Mouse (Mus musculus) MEL (cell line): ENCODE measurements around the gene Cactin. TPM values are rescaled to one million over a fixed set of nuclear protein-coding genes. Genes with fewer than 3 reads are reported as not detected.

ENCODE experiments used
- DNase-seq: peaks from one replicate; pipeline ENCODE4 v3.0.0; 2011; ENCODE audit warnings: low read depth, low spot score
- H3K27ac ChIP-seq: 2 replicates; pipeline ENCODE4 v1.5.1; 2012; ENCODE audit warnings: low read depth, mild to moderate bottlenecking, control low read depth, low read length, moderate library complexity; ENCODE audit not compliant: control insufficient read depth
- H3K27me3 ChIP-seq, 2 experiments: fragments of 150-350 bp in 1 of 2; sonication (generic) in 1 of 2; 2 replicates each; pipeline ENCODE4 v1.6.1; 2012; ENCODE audit warnings: low read length in 2 of 2, mild to moderate bottlenecking in 2 of 2, improper control_type of control experiment in 1 of 2, moderate library complexity in 1 of 2; ENCODE audit not compliant: insufficient read depth in 2 of 2, control insufficient read depth in 1 of 2
- H3K36me3 ChIP-seq, 2 experiments: 2 replicates each; pipeline ENCODE4 v1.6.1; 2012 to 2014; ENCODE audit warnings: low read length in 2 of 2, improper control_type of control experiment in 1 of 2, inconsistent platforms in 1 of 2, mild to moderate bottlenecking in 1 of 2; ENCODE audit not compliant: insufficient read depth in 2 of 2, control insufficient read depth in 1 of 2
- H3K4me1 ChIP-seq, 2 experiments: fragments of 150-350 bp in 1 of 2; sonication (generic) in 1 of 2; 2 replicates each; pipeline ENCODE4 v1.6.1; 2012; ENCODE audit warnings: low read length in 2 of 2, improper control_type of control experiment in 1 of 2, mild to moderate bottlenecking in 1 of 2; ENCODE audit not compliant: insufficient read depth in 2 of 2, control insufficient read depth in 1 of 2
- H3K4me3 ChIP-seq, 2 experiments: fragments of 150-350 bp in 1 of 2; sonication (generic) in 1 of 2; 2 replicates each; pipeline ENCODE4 v1.5.1; 2012; ENCODE audit warnings: low read depth in 2 of 2, low read length in 2 of 2, mild to moderate bottlenecking in 2 of 2, moderate library complexity in 2 of 2, control low read depth in 1 of 2, improper control_type of control experiment in 1 of 2; ENCODE audit not compliant: control insufficient read depth in 1 of 2, insufficient read depth in 1 of 2
- H3K79me2 ChIP-seq: 2 replicates; pipeline ENCODE4 v1.6.1; 2012; ENCODE audit warnings: mild to moderate bottlenecking, low read length, moderate library complexity; ENCODE audit not compliant: control insufficient read depth, poor library complexity, insufficient read depth
- H3K9ac ChIP-seq: 2 replicates; pipeline ENCODE4 v1.6.1; 2012; ENCODE audit warnings: low read depth, mild to moderate bottlenecking, control low read depth, low read length, moderate library complexity; ENCODE audit not compliant: control insufficient read depth, poor library complexity, severe bottlenecking
- H3K9me3 ChIP-seq: fragments of 150-350 bp; sonication (generic); replicated peaks from 2 replicates; pipeline ENCODE4 v1.6.1; 2012; ENCODE audit warnings: mild to moderate bottlenecking, low read length, improper control_type of control experiment, moderate library complexity; ENCODE audit not compliant: insufficient read depth
- BHLHE40 ChIP-seq: IDR thresholded peaks from 2 replicates; pipeline ENCODE4 v1.6.1; 2012; ENCODE audit warnings: low read depth, mild to moderate bottlenecking, inconsistent platforms, low read length, improper control_type of control experiment, borderline replicate concordance
- CHD1 ChIP-seq: IDR thresholded peaks from 2 replicates; pipeline ENCODE4 v1.6.1; 2012; ENCODE audit warnings: low read depth, mild to moderate bottlenecking, inconsistent platforms, low read length, improper control_type of control experiment
- CHD2 ChIP-seq: IDR thresholded peaks from 2 replicates; pipeline ENCODE4 v1.6.1; 2011; ENCODE audit warnings: low read length, improper control_type of control experiment
- E2F4 ChIP-seq: IDR thresholded peaks from 2 replicates; pipeline ENCODE4 v1.6.1; 2011; ENCODE audit warnings: low read depth, low read length, improper control_type of control experiment, borderline replicate concordance
- ELF1 ChIP-seq: IDR thresholded peaks from 2 replicates; pipeline ENCODE4 v1.6.1; 2014; ENCODE audit warnings: low read depth, mild to moderate bottlenecking, inconsistent platforms, low read length, improper control_type of control experiment, moderate library complexity
- EP300 ChIP-seq, 2 experiments: IDR thresholded peaks; 2 replicates each; pipeline ENCODE4 v1.6.1; 2011; ENCODE audit warnings: improper control_type of control experiment in 2 of 2, low read length in 2 of 2, low read depth in 1 of 2, mild to moderate bottlenecking in 1 of 2
- GATA1 ChIP-seq: IDR thresholded peaks from 2 replicates; pipeline ENCODE4 v1.6.1; 2011; ENCODE audit warnings: low read depth, low read length, improper control_type of control experiment
- HCFC1 ChIP-seq: IDR thresholded peaks from 2 replicates; pipeline ENCODE4 v1.6.1; 2012; ENCODE audit warnings: low read depth, mild to moderate bottlenecking, inconsistent platforms, low read length, improper control_type of control experiment, moderate library complexity
- KAT2A ChIP-seq: conservative IDR thresholded peaks from 2 replicates; pipeline ENCODE4 v1.6.1; 2012; ENCODE audit warnings: low read depth, low read length, improper control_type of control experiment, inconsistent platforms
- MAFK ChIP-seq: IDR thresholded peaks from 2 replicates; pipeline ENCODE4 v1.6.1; 2011; ENCODE audit warnings: low read depth, mild to moderate bottlenecking, low read length, improper control_type of control experiment, borderline replicate concordance
- MAX ChIP-seq: IDR thresholded peaks from 2 replicates; pipeline ENCODE4 v1.6.1; 2011; ENCODE audit warnings: low read length, improper control_type of control experiment
- MEF2A ChIP-seq: IDR thresholded peaks from 2 replicates; pipeline ENCODE4 v1.6.1; 2014; ENCODE audit warnings: low read depth, mild to moderate bottlenecking, inconsistent platforms, low read length, improper control_type of control experiment; ENCODE audit not compliant: poor library complexity, insufficient replicate concordance, severe bottlenecking; ENCODE audit errors: extremely low read depth
- MXI1 ChIP-seq: IDR thresholded peaks from 2 replicates; pipeline ENCODE4 v1.6.1; 2011; ENCODE audit warnings: mild to moderate bottlenecking, low read depth, low read length, improper control_type of control experiment
- MYB ChIP-seq: IDR thresholded peaks from 2 replicates; pipeline ENCODE4 v1.6.1; 2011; ENCODE audit warnings: mild to moderate bottlenecking, low read depth, low read length, improper control_type of control experiment
- MYC ChIP-seq: IDR thresholded peaks from 2 replicates; pipeline ENCODE4 v1.6.1; 2011; ENCODE audit warnings: low read depth, mild to moderate bottlenecking, low read length, improper control_type of control experiment, moderate library complexity
- NELFE ChIP-seq: IDR thresholded peaks from 2 replicates; pipeline ENCODE4 v1.6.1; 2011; ENCODE audit warnings: low read depth, low read length, improper control_type of control experiment
- NRF1 ChIP-seq: IDR thresholded peaks from 2 replicates; pipeline ENCODE4 v1.6.1; 2014; ENCODE audit warnings: low read depth, mild to moderate bottlenecking, inconsistent platforms, low read length, improper control_type of control experiment, moderate library complexity; ENCODE audit not compliant: poor library complexity, insufficient read depth, severe bottlenecking
- POLR2A ChIP-seq, 2 experiments: IDR thresholded peaks; 2 replicates each; pipeline ENCODE4 v1.6.1; 2011 to 2012; ENCODE audit warnings: low read length in 2 of 2, mild to moderate bottlenecking in 2 of 2, control low read depth in 1 of 2, improper control_type of control experiment in 1 of 2, low read depth in 1 of 2, moderate library complexity in 1 of 2; ENCODE audit not compliant: control insufficient read depth in 1 of 2, insufficient read depth in 1 of 2, poor library complexity in 1 of 2
- POLR2AphosphoS2 ChIP-seq: IDR thresholded peaks from 2 replicates; pipeline ENCODE4 v1.6.1; 2011; ENCODE audit warnings: low read length, improper control_type of control experiment
- POLR2AphosphoS5 ChIP-seq: IDR thresholded peaks from 2 replicates; pipeline ENCODE4 v1.6.1; 2012; ENCODE audit warnings: low read depth, borderline replicate concordance, mild to moderate bottlenecking, inconsistent platforms, low read length, moderate library complexity, mixed read lengths
- RAD21 ChIP-seq: IDR thresholded peaks from 2 replicates; pipeline ENCODE4 v1.6.1; 2011; ENCODE audit warnings: mild to moderate bottlenecking, low read depth, low read length, improper control_type of control experiment
- RCOR1 ChIP-seq: IDR thresholded peaks from 2 replicates; pipeline ENCODE4 v1.6.1; 2012; ENCODE audit warnings: low read depth, mild to moderate bottlenecking, inconsistent platforms, low read length, improper control_type of control experiment
- SIN3A ChIP-seq: IDR thresholded peaks from 2 replicates; pipeline ENCODE4 v1.6.1; 2012; ENCODE audit warnings: low read length, improper control_type of control experiment, inconsistent platforms
- SMC3 ChIP-seq: IDR thresholded peaks from 2 replicates; pipeline ENCODE4 v1.6.1; 2011; ENCODE audit warnings: low read depth, low read length, improper control_type of control experiment
- TAL1 ChIP-seq: IDR thresholded peaks from 2 replicates; pipeline ENCODE4 v1.6.1; 2012; ENCODE audit warnings: mild to moderate bottlenecking, inconsistent platforms, low read length, moderate library complexity, mixed read lengths
- TBP ChIP-seq: IDR thresholded peaks from 2 replicates; pipeline ENCODE4 v1.8.0; 2011; ENCODE audit warnings: low read depth, low read length, improper control_type of control experiment
- TCF12 ChIP-seq: IDR thresholded peaks from 2 replicates; pipeline ENCODE4 v1.6.1; 2014; ENCODE audit warnings: low read depth, mild to moderate bottlenecking, inconsistent platforms, low read length, improper control_type of control experiment, moderate library complexity
- USF1 ChIP-seq: IDR thresholded peaks from 2 replicates; pipeline ENCODE4 v1.6.1; 2014; ENCODE audit warnings: low read depth, mild to moderate bottlenecking, inconsistent platforms, low read length, improper control_type of control experiment, moderate library complexity
- ZC3H11A ChIP-seq: IDR thresholded peaks from 2 replicates; pipeline ENCODE4 v1.6.1; 2012; ENCODE audit warnings: low read depth, mild to moderate bottlenecking, inconsistent platforms, low read length, improper control_type of control experiment
- ZKSCAN1 ChIP-seq: IDR thresholded peaks from 2 replicates; pipeline ENCODE4 v1.6.1; 2012; ENCODE audit warnings: low read depth, mild to moderate bottlenecking, inconsistent platforms, low read length, improper control_type of control experiment, moderate library complexity
- ZMIZ1 ChIP-seq: IDR thresholded peaks from 2 replicates; pipeline ENCODE4 v1.6.1; 2012; ENCODE audit warnings: low read depth, mild to moderate bottlenecking, inconsistent platforms, low read length, improper control_type of control experiment, moderate library complexity
- ZNF384 ChIP-seq: IDR thresholded peaks from 2 replicates; pipeline ENCODE4 v1.6.1; 2012; ENCODE audit warnings: low read depth, mild to moderate bottlenecking, inconsistent platforms, low read length, improper control_type of control experiment
- polyA plus RNA-seq, 2 experiments: library from polyadenylated mRNA; stranded (reverse) in 1 of 2; unstranded in 1 of 2; fragments of >175 nt in 1 of 2; fragments of >200 nt in 1 of 2; gene quantifications; 2 replicates each; pipeline versions ENCODE4 v1.2.1 to v1.2.4; 2012; ENCODE audit warnings: low replicate concordance in 2 of 2, low read depth in 1 of 2; ENCODE audit not compliant: insufficient read length in 2 of 2, insufficient read depth in 1 of 2, missing spikeins in 1 of 2
- total RNA-seq: library from RNA; depleted of rRNA; stranded (reverse); fragments of 300-350 nt; gene quantifications from 2 replicates; pipeline ENCODE4 v1.2.3, GENCODE M21; 2012; rRNA removed

Gene Cactin
- total RNA-seq (43.5 and 47.6 TPM in 2 replicates), polyA plus RNA-seq (10 to 100 TPM in 1 of 2 experiments, not detected in 1; 66.8 TPM)

DNA sequence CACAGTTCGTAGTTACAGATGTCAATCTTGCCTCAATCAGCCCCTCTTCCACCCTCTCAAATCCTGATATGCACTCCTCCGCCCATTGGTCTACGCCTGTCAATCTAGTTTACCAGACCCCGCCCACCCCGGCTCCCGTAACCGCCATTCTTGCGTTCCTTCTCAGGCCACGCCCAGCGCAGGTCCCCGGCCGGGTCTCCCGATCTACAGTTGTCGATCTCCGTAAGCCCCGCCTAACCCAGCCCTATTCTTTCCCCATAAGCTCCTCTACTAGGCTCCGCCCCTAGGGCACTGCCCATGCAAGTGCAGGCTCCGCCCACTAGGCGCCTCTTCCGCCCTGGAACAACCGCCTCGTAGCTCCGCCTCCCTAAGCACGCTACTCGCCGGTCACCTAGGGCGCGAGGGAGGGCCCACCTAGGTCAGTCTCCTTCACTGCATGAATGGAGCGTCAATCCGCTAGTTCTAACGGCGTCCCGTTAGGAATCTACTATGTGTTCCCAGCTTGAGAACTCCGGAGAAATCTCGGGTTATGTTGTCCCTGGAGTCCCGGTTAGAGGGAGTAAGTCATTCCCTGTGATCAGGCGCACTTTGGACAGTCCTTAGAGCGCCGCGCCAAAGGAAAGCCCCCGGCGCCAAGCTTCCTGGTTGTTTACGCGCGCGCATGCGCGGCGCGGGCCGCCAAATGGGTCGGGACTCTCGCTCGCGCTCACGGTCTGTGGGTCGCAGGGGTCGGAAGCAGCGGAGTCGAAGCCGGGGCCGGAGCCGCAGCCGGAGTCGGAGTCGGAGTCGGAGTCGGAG, at the start of gene Cactin:
TSS of gene Cactin (plus strand) at position 554 of the 798 bp plus-strand sequence.
- Histone ChIP-seq H3K4me1 (peaks cover 0 to 12% of the 10 kb centered on the region in 2 experiments; a peak in 3 of 4 replicates), H3K79me2 (peaks cover 20% of the 10 kb centered on the region), H3K4me3 (peak within 1 kb of the TSS; percentile 85 to 86), H3K9me3 (no peaks in the 10 kb centered on the region)
- DNase-seq: peak; percentile 100
- TF ChIP-seq SIN3A: peak; percentile 96
- TF ChIP-seq EP300 (IDR thresholded peaks at IDR 0.05; ENCODE audit: low read depth in 1 of 2, low read length in 2 of 2): no peak
- TF ChIP-seq CHD1: no peak
- peak; percentile 49 for TF ChIP-seq TCF12
- no peak for TF ChIP-seq ZNF384
- TF ChIP-seq MYB: no peak
- peak; percentile 90 for TF ChIP-seq NELFE
- TF ChIP-seq MXI1: peak; percentile 81
- peak; percentile 97 for TF ChIP-seq HCFC1
- TF ChIP-seq GATA1: peak; percentile 71
- 0 out of 2 replicates have a peak, but pooled peaks have one; percentile 6 for TF ChIP-seq ZC3H11A
- peak; percentile 80 to 84; a peak in 3 of 4 replicates for TF ChIP-seq POLR2A (IDR thresholded peaks at IDR 0.05; ENCODE audit: control insufficient read depth in 1 of 2, insufficient read depth in 1 of 2, low read depth in 1 of 2, low read length in 2 of 2, poor library complexity in 1 of 2)
- no peak for TF ChIP-seq USF1
- TF ChIP-seq ZMIZ1: no peak
- peak; percentile 100 for TF ChIP-seq MAX
- peak; percentile 94 for TF ChIP-seq E2F4
- TF ChIP-seq ZKSCAN1: no peak
- no peak for TF ChIP-seq POLR2AphosphoS2
- TF ChIP-seq TBP: peak; percentile 76
- no peak for TF ChIP-seq BHLHE40
- TF ChIP-seq NRF1: peak; percentile 98
- TF ChIP-seq CHD2: no peak
- TF ChIP-seq MEF2A: no peak
- peak; percentile 96 for TF ChIP-seq ELF1
- no peak for TF ChIP-seq RCOR1
- TF ChIP-seq SMC3: no peak
- TF ChIP-seq MYC: peak; percentile 84
- TF ChIP-seq POLR2AphosphoS5: no peak
- TF ChIP-seq RAD21: no peak
- no peak for TF ChIP-seq MAFK
- no peak for TF ChIP-seq TAL1
- TF ChIP-seq KAT2A: peak; percentile 92
- TF ChIP-seq, all 39 proteins: peak for 15
- H3K27ac ChIP-seq: peak within 1 kb of the TSS; percentile 96
- no peaks in the 10 kb centered on the region for H3K27me3 ChIP-seq
- H3K9ac ChIP-seq: peak within 1 kb of the TSS; percentile 93
- H3K36me3 ChIP-seq: peaks cover 2 to 6% of the 10 kb centered on the region in 2 experiments; a peak in 2 of 4 replicates
